Comparison of ENCODE assay signal across 7 mouse cellular contexts in genomic region chr2:71273955-71274679, GRCm38 (mm10).
A peak's percentile ranks its signal among the peaks of the same experiment; 100 is the strongest.
DNase-seq lines count a peak whose midpoint lies in the region; ATAC-seq and TF ChIP-seq lines count a peak whose summit lies in the region.

No protein-coding gene starts in this region.

- H3K27me3 ChIP-seq in MEL (ENCODE audit: control insufficient read depth in 1 of 2, insufficient read depth in 2 of 2, low read length in 2 of 2), result no peaks in the 10 kb centered on the region
- no peaks in the 10 kb centered on the region for H3K27me3 ChIP-seq in limb, embryonic 14.5 days (ENCODE audit: control insufficient read depth, insufficient read depth, low read length)

- no peak for TF ChIP-seq EP300 in MEL (IDR thresholded peaks at IDR 0.05; ENCODE audit: low read depth in 1 of 2, low read length in 2 of 2)

- H3K9me3 ChIP-seq in MEL (replicated peaks; ENCODE audit: insufficient read depth, low read length), result no peaks in the 10 kb centered on the region
- H3K9me3 ChIP-seq in limb, embryonic 14.5 days (ENCODE audit: control insufficient read depth, low read length), result no peaks in the 10 kb centered on the region

- H3K4me2 ChIP-seq in limb, embryonic 14.5 days (replicated peaks; ENCODE audit: low read depth, low read length, severe bottlenecking), result no peak overlapping the region

- TF ChIP-seq POLR2A in MEL (IDR thresholded peaks at IDR 0.05; ENCODE audit: control insufficient read depth in 1 of 2, insufficient read depth in 1 of 2, low read depth in 1 of 2, low read length in 2 of 2, poor library complexity in 1 of 2), result no peak
- no peak for TF ChIP-seq POLR2A in limb, embryonic 14.5 days (IDR thresholded peaks at IDR 0.05; ENCODE audit: borderline replicate concordance, extremely low read depth, insufficient read depth, insufficient read length)
- no peak for TF ChIP-seq POLR2A in olfactory bulb, adult 2 months (IDR thresholded peaks at IDR 0.05; ENCODE audit: insufficient read depth, low read depth, low read length)

- no peaks in the 10 kb centered on the region for H3K79me2 ChIP-seq in MEL (ENCODE audit: control insufficient read depth, insufficient read depth, low read length, poor library complexity)

- DNase-seq in MEL (ENCODE audit: low read depth, low spot score) (peak; percentile 53), adipocyte (ENCODE audit: low spot score) (no peak)
- DNase-seq in adrenal gland, adult 2 months, result peak; percentile 85
- peak; percentile 58 for DNase-seq in gastrocnemius, postnatal 25 days
- no peak for DNase-seq in limb, embryonic 14.5 days (ENCODE audit: low spot score)
- no peak for DNase-seq in cerebellum, postnatal 14 days

- H3K9ac ChIP-seq in MEL (ENCODE audit: control insufficient read depth, low read depth, low read length, poor library complexity, severe bottlenecking), result no peak overlapping the region
- no peak overlapping the region for H3K9ac ChIP-seq in limb, embryonic 14.5 days (ENCODE audit: low read depth, low read length, severe bottlenecking)

- H3K36me3 ChIP-seq in MEL (ENCODE audit: control insufficient read depth in 1 of 2, insufficient read depth in 2 of 2, low read length in 2 of 2), result peaks cover 2 to 15% of the 10 kb centered on the region in 2 experiments
- H3K36me3 ChIP-seq in limb, embryonic 14.5 days (ENCODE audit: control insufficient read depth, insufficient read depth, low read length), result peaks cover 20% of the 10 kb centered on the region

- peak; percentile 41; the same call in 1 of the 2 replicates for ATAC-seq in limb, embryonic 14.5 days (ENCODE audit: low FRiP score, low read depth)

- no peak for TF ChIP-seq RAD21 in MEL (IDR thresholded peaks at IDR 0.05; ENCODE audit: low read depth, low read length)

- peaks cover 12 to 16% of the 10 kb centered on the region in 2 experiments for H3K4me1 ChIP-seq in MEL (ENCODE audit: control insufficient read depth in 1 of 2, insufficient read depth in 2 of 2, low read length in 2 of 2)
- H3K4me1 ChIP-seq in limb, embryonic 14.5 days (ENCODE audit: control insufficient read depth, insufficient read depth, low read length), result 0 out of 2 replicates have a peak, but pooled peaks cover 3% of the 10 kb centered on the region
- H3K4me1 ChIP-seq in olfactory bulb, adult 2 months (ENCODE audit: control insufficient read depth, insufficient read depth, low read length), result peaks cover 24% of the 10 kb centered on the region

- no peak for TF ChIP-seq CTCF in MEL (IDR thresholded peaks at IDR 0.05 in 2 of 3, conservative IDR thresholded peaks at IDR 0.05 in 1 of 3; ENCODE audit: control insufficient read depth in 1 of 3, insufficient read depth in 1 of 3, low read depth in 2 of 3, low read length in 3 of 3, poor library complexity in 1 of 3, severe bottlenecking in 1 of 3)
- no peak for TF ChIP-seq CTCF in olfactory bulb, adult 2 months (IDR thresholded peaks at IDR 0.05; ENCODE audit: insufficient read depth, low read depth, low read length)

- 64% methylated on average over 23 of the region's 23 CpGs for WGBS in limb, embryonic 14.5 days
- 23% methylated on average over 23 of the region's 23 CpGs for WGBS in olfactory bulb, adult 2 months

- H3K4me3 ChIP-seq in MEL (ENCODE audit: control insufficient read depth in 1 of 2, insufficient read depth in 1 of 2, low read depth in 2 of 2, low read length in 2 of 2), result no peak overlapping the region
- H3K4me3 ChIP-seq in limb, embryonic 14.5 days (replicated peaks; ENCODE audit: low read length), result no peak overlapping the region
- H3K4me3 ChIP-seq in olfactory bulb, adult 2 months (ENCODE audit: insufficient read depth, low read depth, low read length), result no peak overlapping the region

- no peak overlapping the region for H3K27ac ChIP-seq in MEL (ENCODE audit: control insufficient read depth, low read depth, low read length)
- H3K27ac ChIP-seq in limb, embryonic 14.5 days (replicated peaks; ENCODE audit: low read depth, low read length), result no peak overlapping the region
- peak overlapping the region; percentile 49 for H3K27ac ChIP-seq in olfactory bulb, adult 2 months (ENCODE audit: insufficient read depth, low read depth, low read length)

TF ChIP-seq in MEL, 35 proteins besides CTCF, POLR2A, EP300 and RAD21:
- TF ChIP-seq BHLHE40 (IDR thresholded peaks at IDR 0.05; ENCODE audit: borderline replicate concordance, low read depth, low read length) (no peak), USF2 (IDR thresholded peaks at IDR 0.05; ENCODE audit: borderline replicate concordance in 1 of 2, insufficient read depth in 1 of 2, low read depth in 1 of 2, low read length in 2 of 2) (no peak), GATA1 (IDR thresholded peaks at IDR 0.05; ENCODE audit: low read depth, low read length) (no peak), SMC3 (IDR thresholded peaks at IDR 0.05; ENCODE audit: low read depth, low read length) (no peak), ZKSCAN1 (IDR thresholded peaks at IDR 0.05; ENCODE audit: low read depth, low read length) (no peak), ZC3H11A (IDR thresholded peaks at IDR 0.05; ENCODE audit: low read depth, low read length) (no peak), POLR2AphosphoS5 (IDR thresholded peaks at IDR 0.05; ENCODE audit: borderline replicate concordance, low read depth, low read length) (no peak), POLR2AphosphoS2 (IDR thresholded peaks at IDR 0.05; ENCODE audit: low read length) (no peak), TBP (IDR thresholded peaks at IDR 0.05; ENCODE audit: low read depth, low read length) (no peak), MXI1 (IDR thresholded peaks at IDR 0.05; ENCODE audit: low read depth, low read length) (no peak), KAT2A (conservative IDR thresholded peaks at IDR 0.05; ENCODE audit: low read depth, low read length) (no peak), MAZ (IDR thresholded peaks at IDR 0.05; ENCODE audit: low read depth, low read length) (no peak), HCFC1 (IDR thresholded peaks at IDR 0.05; ENCODE audit: low read depth, low read length) (no peak), NELFE (IDR thresholded peaks at IDR 0.05; ENCODE audit: low read depth, low read length) (no peak), UBTF (IDR thresholded peaks at IDR 0.05; ENCODE audit: borderline replicate concordance, insufficient read depth, low read depth, low read length) (no peak), MAX (IDR thresholded peaks at IDR 0.05; ENCODE audit: low read length) (no peak), MYC (IDR thresholded peaks at IDR 0.05; ENCODE audit: low read depth, low read length) (no peak)

Comparison
In these comparisons a context has a peak if more than half of its experiments do, and no peak if none do; other contexts are left out.
1. DNase-seq: peak in MEL (single experiment), adrenal gland, adult 2 months (single experiment) and gastrocnemius, postnatal 25 days (single experiment); none in limb, embryonic 14.5 days (single experiment), cerebellum, postnatal 14 days (0 of 2) and adipocyte (single experiment).